Mouse (Mus musculus): ENCODE data around the gene Stat3. TPM values are rescaled to one million over a fixed set of nuclear protein-coding genes. Genes with fewer than 3 reads are reported as not detected.
A peak's percentile ranks its signal among the peaks of the same experiment; 100 is the strongest.

Stat3 gene
- total and polyA plus RNA-seq, 3 experiments: 63.5 to 81.1 (median 69.3) TPM

DNA sequence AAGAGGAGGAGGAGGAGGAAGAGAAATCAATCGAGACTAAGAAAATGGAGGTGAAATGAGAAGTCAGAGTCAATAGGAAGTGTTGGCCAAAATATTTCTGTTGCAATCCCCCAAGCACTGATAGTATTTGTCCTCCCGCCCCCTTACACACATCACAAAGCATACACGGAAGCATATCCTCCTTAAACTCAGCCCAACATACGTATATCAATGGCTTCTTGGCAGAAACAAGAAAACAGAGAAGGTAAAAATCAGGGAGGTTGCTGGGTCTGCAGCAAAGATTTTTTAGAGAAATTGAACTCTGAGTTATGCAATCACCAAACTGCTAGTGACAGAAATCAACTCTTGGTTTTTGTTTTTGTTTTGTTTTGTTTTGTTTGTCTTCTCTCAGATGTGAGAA lies 91.3 kb downstream of the Stat3 start:
- TF ChIP-seq POLR2AphosphoS5 (IDR thresholded peaks at IDR 0.05; ENCODE audit: insufficient replicate concordance, low read depth, low read length): no peak
- TF ChIP-seq GATA1 (IDR thresholded peaks at IDR 0.05; ENCODE audit: borderline replicate concordance, low read length): no peak
- no peak for TF ChIP-seq TAL1 (conservative IDR thresholded peaks at IDR 0.05; ENCODE audit: low read depth, low read length)
- TF ChIP-seq CTCF (IDR thresholded peaks at IDR 0.05; ENCODE audit: low read depth, low read length): no peak
- no peak for TF ChIP-seq GATA2 (IDR thresholded peaks at IDR 0.05; ENCODE audit: borderline replicate concordance, low read depth, low read length)
- peaks cover 18% of the 10 kb centered on the region for H3K27me3 ChIP-seq (ENCODE audit: insufficient read depth, low read length)
- H3K4me3 ChIP-seq (ENCODE audit: low read depth, low read length): peak overlapping the region; percentile 44; the same call in 1 of the 2 replicates
- H3K36me3 ChIP-seq (replicated peaks): peaks cover 29% of the 10 kb centered on the region
- H3K9me3 ChIP-seq (replicated peaks): no peaks in the 10 kb centered on the region
- ATAC-seq (ENCODE audit: extremely low read depth, insufficient number of reproducible peaks, low FRiP score, poor library complexity, severe bottlenecking) (no peak), DNase-seq (ENCODE audit: low spot score) (no peak)
- H3K4me1 ChIP-seq (ENCODE audit: insufficient read depth, low read depth, low read length): peaks cover 63% of the 10 kb centered on the region

DNA sequence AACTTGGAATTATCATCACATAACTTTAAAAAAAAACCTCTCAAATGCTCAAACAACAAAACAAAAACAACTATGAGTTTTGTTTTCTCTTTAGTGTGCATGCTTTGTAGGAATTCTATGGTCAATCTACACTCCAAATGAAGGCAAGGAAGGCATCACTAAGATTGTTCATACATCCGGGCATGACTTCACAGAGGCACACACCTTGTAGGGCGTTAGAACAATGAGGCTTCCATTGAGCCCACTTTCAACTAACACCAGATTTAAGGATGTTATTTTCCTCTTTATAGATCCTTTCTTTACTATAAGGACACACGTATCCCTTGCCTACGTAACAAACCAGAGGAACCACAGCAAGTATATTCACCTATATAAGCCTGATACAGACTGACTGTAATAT lies 91.8 kb downstream of the Stat3 start:
- Histone ChIP-seq H3K9me3 (replicated peaks) (no peaks in the 10 kb centered on the region), H3K36me3 (replicated peaks) (peaks cover 32% of the 10 kb centered on the region), H3K4me3 (ENCODE audit: low read depth, low read length) (no peak overlapping the region; the same call in 1 of the 2 replicates), H3K4me1 (ENCODE audit: insufficient read depth, low read depth, low read length) (peaks cover 64% of the 10 kb centered on the region), H3K27me3 (ENCODE audit: insufficient read depth, low read length) (peaks cover 13% of the 10 kb centered on the region)
- no peak for ATAC-seq (ENCODE audit: extremely low read depth, insufficient number of reproducible peaks, low FRiP score, poor library complexity, severe bottlenecking)
- DNase-seq (ENCODE audit: low spot score): no peak
- no peak for TF ChIP-seq GATA1 (IDR thresholded peaks at IDR 0.05; ENCODE audit: borderline replicate concordance, low read length)
- TF ChIP-seq GATA2 (IDR thresholded peaks at IDR 0.05; ENCODE audit: borderline replicate concordance, low read depth, low read length): no peak
- TF ChIP-seq CTCF (IDR thresholded peaks at IDR 0.05; ENCODE audit: low read depth, low read length): no peak
- TF ChIP-seq POLR2AphosphoS5 (IDR thresholded peaks at IDR 0.05; ENCODE audit: insufficient replicate concordance, low read depth, low read length): no peak
- TF ChIP-seq TAL1 (conservative IDR thresholded peaks at IDR 0.05; ENCODE audit: low read depth, low read length): no peak

DNA sequence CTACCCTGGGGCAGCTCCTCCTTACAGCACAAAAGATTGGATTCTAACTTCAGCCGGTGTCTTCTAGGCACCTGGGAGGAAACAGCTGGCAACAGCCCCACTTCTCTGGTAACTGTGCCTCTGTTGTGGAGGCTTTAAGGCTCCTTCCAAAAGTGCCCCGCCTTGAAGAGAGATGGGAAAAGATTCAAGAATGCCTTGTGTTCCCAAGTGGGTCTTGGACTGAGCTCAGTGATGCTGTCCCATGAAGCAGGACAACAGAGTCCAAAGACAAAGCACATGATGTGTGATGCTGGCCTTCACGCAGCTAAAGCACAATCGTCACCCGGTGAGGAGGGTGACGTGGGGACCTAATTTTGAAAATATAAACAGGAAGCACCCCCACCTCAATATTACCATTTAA lies 93.5 kb downstream of the Stat3 start:
- peaks cover 46% of the 10 kb centered on the region for H3K36me3 ChIP-seq (replicated peaks)
- H3K4me1 ChIP-seq (ENCODE audit: insufficient read depth, low read depth, low read length): peaks cover 68% of the 10 kb centered on the region
- H3K27me3 ChIP-seq (ENCODE audit: insufficient read depth, low read length): no peaks in the 10 kb centered on the region
- DNase-seq (ENCODE audit: low spot score) (no peak), ATAC-seq (ENCODE audit: extremely low read depth, insufficient number of reproducible peaks, low FRiP score, poor library complexity, severe bottlenecking) (no peak)
- TF ChIP-seq TAL1 (conservative IDR thresholded peaks at IDR 0.05; ENCODE audit: low read depth, low read length) (no peak), GATA2 (IDR thresholded peaks at IDR 0.05; ENCODE audit: borderline replicate concordance, low read depth, low read length) (no peak), CTCF (IDR thresholded peaks at IDR 0.05; ENCODE audit: low read depth, low read length) (no peak), GATA1 (IDR thresholded peaks at IDR 0.05; ENCODE audit: borderline replicate concordance, low read length) (no peak), POLR2AphosphoS5 (IDR thresholded peaks at IDR 0.05; ENCODE audit: insufficient replicate concordance, low read depth, low read length) (no peak)
- H3K9me3 ChIP-seq (replicated peaks): no peaks in the 10 kb centered on the region
- no peak overlapping the region for H3K4me3 ChIP-seq (ENCODE audit: low read depth, low read length)

DNA sequence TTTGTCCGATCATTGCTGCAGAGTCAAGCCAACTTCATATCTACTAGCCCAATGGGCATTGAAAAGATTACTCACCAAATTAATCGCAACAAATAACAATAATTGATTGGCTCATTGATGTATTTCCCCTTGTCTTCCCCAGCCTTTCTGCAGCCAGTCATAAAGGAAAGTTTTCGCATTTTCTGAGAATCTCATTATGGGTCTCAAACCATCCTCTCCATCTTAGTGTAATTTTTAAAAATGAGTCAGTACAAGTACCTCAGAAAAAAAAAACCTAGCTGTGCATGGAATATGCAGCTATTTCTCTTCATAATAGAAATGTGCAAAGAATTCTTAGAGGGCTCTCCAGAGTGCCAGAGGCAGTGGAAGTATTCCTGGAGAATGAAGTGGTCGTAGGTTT lies 95.2 kb downstream of the Stat3 start:
- H3K27me3 ChIP-seq (ENCODE audit: insufficient read depth, low read length): no peaks in the 10 kb centered on the region
- H3K36me3 ChIP-seq (replicated peaks): peaks cover 51% of the 10 kb centered on the region
- DNase-seq (ENCODE audit: low spot score) (no peak), ATAC-seq (ENCODE audit: extremely low read depth, insufficient number of reproducible peaks, low FRiP score, poor library complexity, severe bottlenecking) (no peak)
- H3K4me3 ChIP-seq (ENCODE audit: low read depth, low read length): no peak overlapping the region
- TF ChIP-seq CTCF (IDR thresholded peaks at IDR 0.05; ENCODE audit: low read depth, low read length) (no peak), POLR2AphosphoS5 (IDR thresholded peaks at IDR 0.05; ENCODE audit: insufficient replicate concordance, low read depth, low read length) (no peak), GATA1 (IDR thresholded peaks at IDR 0.05; ENCODE audit: borderline replicate concordance, low read length) (no peak), GATA2 (IDR thresholded peaks at IDR 0.05; ENCODE audit: borderline replicate concordance, low read depth, low read length) (no peak), TAL1 (conservative IDR thresholded peaks at IDR 0.05; ENCODE audit: low read depth, low read length) (no peak)
- peaks cover 3% of the 10 kb centered on the region for H3K9me3 ChIP-seq (replicated peaks)
- H3K4me1 ChIP-seq (ENCODE audit: insufficient read depth, low read depth, low read length): peaks cover 71% of the 10 kb centered on the region

DNA sequence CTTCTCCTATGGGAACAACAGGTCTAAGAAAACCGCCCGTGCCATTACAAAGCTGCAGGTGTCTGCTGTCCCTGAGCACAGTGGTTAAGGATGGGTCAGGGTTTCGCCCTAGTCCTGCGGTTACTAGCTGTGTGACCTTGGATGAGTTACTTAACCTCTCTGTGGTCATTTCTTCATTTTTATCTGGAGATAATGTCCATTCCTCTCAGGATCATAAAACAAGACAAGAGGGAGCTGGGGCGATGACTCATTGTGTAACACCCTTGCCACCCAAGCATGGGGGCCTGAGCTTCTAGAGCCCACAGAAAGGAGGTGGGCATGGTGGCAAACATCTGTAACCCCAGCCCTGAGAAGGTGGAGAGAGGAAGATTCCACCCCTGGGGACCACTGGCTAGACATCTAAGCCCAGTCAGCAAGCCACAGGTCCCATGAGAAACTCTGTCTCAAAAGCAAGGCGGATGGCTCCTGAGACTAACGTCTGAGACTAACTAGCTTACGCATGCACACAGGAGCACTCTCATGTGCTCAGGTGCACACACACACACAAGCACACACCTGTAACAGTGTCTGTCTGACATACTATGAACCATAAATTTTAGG lies 96.2 kb downstream of the Stat3 start:
- ATAC-seq (ENCODE audit: extremely low read depth, insufficient number of reproducible peaks, low FRiP score, poor library complexity, severe bottlenecking): no peak
- no peak for DNase-seq (ENCODE audit: low spot score)
- Histone ChIP-seq H3K9me3 (replicated peaks) (peaks cover 3% of the 10 kb centered on the region), H3K4me1 (ENCODE audit: insufficient read depth, low read depth, low read length) (peaks cover 66% of the 10 kb centered on the region), H3K4me3 (ENCODE audit: low read depth, low read length) (no peak overlapping the region), H3K36me3 (replicated peaks) (peaks cover 56% of the 10 kb centered on the region), H3K27me3 (ENCODE audit: insufficient read depth, low read length) (no peaks in the 10 kb centered on the region)
- TF ChIP-seq GATA1 (IDR thresholded peaks at IDR 0.05; ENCODE audit: borderline replicate concordance, low read length) (no peak), POLR2AphosphoS5 (IDR thresholded peaks at IDR 0.05; ENCODE audit: insufficient replicate concordance, low read depth, low read length) (no peak), CTCF (IDR thresholded peaks at IDR 0.05; ENCODE audit: low read depth, low read length) (no peak), GATA2 (IDR thresholded peaks at IDR 0.05; ENCODE audit: borderline replicate concordance, low read depth, low read length) (no peak), TAL1 (conservative IDR thresholded peaks at IDR 0.05; ENCODE audit: low read depth, low read length) (no peak)

DNA sequence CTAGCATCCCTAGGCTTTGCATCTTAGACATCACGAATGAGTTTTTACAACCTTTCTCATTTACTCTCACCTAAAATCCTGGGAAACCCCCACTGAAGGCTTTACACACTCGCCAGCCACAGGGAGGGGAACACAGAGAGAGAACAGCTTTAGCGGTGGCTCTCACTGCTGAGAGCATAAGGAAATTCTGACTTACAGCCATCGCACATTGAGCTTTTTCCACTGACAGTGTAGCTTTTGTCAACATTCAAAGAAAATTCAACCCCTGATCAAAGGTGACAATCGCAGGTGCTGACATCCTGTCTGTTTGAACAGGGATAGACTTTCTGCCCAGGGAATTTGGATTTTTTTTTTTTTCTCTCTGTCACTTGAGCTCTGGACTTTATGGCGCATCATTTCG lies 97.3 kb downstream of the Stat3 start:
- TF ChIP-seq TAL1 (conservative IDR thresholded peaks at IDR 0.05; ENCODE audit: low read depth, low read length) (no peak), GATA1 (IDR thresholded peaks at IDR 0.05; ENCODE audit: borderline replicate concordance, low read length) (no peak), GATA2 (IDR thresholded peaks at IDR 0.05; ENCODE audit: borderline replicate concordance, low read depth, low read length) (no peak), POLR2AphosphoS5 (IDR thresholded peaks at IDR 0.05; ENCODE audit: insufficient replicate concordance, low read depth, low read length) (no peak), CTCF (IDR thresholded peaks at IDR 0.05; ENCODE audit: low read depth, low read length) (no peak)
- Histone ChIP-seq H3K4me1 (ENCODE audit: insufficient read depth, low read depth, low read length) (peaks cover 55% of the 10 kb centered on the region), H3K36me3 (replicated peaks) (peaks cover 60% of the 10 kb centered on the region), H3K4me3 (ENCODE audit: low read depth, low read length) (no peak overlapping the region), H3K9me3 (replicated peaks) (peaks cover 7% of the 10 kb centered on the region), H3K27me3 (ENCODE audit: insufficient read depth, low read length) (no peaks in the 10 kb centered on the region)
- ATAC-seq (ENCODE audit: extremely low read depth, insufficient number of reproducible peaks, low FRiP score, poor library complexity, severe bottlenecking) (no peak), DNase-seq (ENCODE audit: low spot score) (no peak)

All from G1E (cell line).